Mouse (Mus musculus): ENCODE results near the gene Snx8.

Snx8 gene

DNA sequence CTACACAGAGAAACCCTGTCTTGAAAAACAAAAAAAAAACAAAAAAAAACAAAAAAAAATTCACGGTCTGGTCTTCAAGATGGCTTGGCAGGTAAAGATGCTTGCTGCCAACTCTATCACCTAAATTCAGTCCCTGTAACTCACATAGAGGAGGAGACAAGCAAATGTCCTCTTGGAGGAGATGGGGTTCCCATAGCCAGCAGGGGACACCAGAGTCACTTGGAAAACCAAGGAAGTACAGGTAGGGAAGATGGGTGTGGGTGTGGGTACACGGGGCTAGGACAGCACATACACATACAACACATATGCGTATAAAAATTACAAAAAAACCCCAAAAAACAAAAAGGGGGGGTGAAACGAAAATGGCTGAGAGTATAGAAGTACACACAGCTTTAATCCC lies 46.2 kb downstream of the Snx8 start:
- no peak for DNase-seq

DNA sequence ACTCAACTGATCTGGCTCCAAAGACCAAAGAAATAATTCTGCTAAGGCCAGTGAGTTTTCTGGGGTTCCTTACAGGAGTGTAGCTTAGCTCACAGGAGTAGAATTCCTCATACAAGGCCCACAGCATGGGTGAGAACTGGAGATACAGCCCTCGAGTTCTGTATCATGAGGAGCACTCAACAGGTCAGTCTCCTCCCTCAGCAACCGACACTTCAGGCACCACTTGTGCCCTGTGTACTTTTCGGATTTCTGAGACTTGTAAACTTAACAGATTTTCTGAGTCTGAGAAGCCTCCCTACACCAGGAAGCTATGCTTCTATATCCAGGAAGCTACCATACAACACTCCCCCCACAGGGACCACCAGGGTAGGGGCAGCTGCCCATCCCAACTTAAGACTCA lies 49.2 kb downstream of the Snx8 start:
- peak; percentile 52 to 69 for DNase-seq

DNA sequence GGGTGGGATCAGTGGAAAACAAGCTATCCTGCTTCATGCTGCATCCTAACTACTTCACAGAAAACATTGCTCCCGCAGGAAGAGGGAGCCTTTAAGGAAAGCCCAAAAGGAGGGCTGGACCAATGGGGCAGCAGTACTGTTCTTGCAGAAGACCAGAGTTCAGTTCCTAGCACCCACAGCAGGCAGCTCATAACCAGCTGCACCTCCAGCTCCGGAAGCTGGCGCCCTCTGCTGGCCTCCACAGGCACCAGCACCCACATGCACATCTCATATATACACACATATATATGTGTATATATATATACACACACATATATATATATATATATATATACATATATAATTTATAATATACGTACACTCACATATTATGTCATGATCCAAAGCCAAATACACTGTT lies 50.3 kb downstream of the Snx8 start:
- no peak for DNase-seq

DNA sequence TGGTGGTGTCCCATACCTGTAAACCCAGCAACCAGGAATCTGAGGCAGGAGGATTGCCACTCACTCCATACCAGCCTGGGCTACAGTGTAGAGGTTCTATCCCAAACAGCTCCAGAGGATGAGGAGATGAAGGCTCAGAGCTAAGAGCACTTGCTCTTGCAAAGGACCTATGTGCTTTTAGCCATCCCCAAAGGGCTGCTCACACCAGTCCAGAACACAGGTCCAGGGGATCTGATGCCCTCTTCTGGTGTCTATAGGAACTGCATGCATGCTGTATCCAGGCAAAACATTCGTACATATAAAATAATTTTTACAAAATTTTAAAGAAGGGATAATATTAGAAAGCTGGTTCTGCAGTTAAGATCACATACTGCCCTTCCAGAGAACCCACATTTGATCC lies 52.4 kb downstream of the Snx8 start:
- peak in 1 of 2 experiments; percentile 32 for DNase-seq

DNA sequence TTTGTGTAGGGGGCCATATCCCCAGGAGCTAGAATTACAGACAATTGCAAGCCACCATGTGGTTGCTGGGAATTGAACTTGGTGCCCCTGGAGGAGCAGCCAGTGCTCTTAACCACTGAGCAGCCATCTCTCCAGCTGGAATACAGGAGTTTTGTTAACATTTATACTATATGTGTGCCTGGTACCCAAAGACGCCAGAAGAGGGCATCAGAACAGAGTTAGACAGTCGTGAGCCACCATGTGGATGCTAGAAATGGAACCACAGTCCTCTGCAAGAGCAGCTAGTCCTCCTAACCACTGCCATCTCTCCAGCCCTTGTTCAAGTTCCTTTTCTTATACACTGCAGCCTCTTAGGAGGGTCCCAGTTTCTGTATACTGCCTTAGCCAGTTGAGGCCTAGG lies 55.4 kb downstream of the Snx8 start:
- DNase-seq, result no peak

DNA sequence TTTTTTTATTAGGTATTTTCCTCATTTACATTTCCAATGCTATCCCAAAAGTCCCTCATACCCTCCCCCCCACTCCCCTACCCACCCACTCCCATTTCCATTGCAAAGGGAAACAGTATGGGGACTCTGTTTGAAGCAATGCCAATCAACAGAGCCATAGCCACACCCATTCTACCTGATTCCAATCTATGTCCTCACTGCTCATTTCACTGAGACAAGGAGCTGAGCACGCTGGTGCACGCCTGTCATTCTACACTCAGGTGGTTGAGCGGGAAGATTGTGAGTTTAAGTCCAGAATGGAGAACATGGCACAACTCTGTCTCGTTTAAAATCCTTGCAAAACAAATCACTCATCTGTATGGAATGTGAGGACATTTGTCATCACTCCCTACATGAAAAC lies 56.5 kb downstream of the Snx8 start:
- no peak for DNase-seq

DNA sequence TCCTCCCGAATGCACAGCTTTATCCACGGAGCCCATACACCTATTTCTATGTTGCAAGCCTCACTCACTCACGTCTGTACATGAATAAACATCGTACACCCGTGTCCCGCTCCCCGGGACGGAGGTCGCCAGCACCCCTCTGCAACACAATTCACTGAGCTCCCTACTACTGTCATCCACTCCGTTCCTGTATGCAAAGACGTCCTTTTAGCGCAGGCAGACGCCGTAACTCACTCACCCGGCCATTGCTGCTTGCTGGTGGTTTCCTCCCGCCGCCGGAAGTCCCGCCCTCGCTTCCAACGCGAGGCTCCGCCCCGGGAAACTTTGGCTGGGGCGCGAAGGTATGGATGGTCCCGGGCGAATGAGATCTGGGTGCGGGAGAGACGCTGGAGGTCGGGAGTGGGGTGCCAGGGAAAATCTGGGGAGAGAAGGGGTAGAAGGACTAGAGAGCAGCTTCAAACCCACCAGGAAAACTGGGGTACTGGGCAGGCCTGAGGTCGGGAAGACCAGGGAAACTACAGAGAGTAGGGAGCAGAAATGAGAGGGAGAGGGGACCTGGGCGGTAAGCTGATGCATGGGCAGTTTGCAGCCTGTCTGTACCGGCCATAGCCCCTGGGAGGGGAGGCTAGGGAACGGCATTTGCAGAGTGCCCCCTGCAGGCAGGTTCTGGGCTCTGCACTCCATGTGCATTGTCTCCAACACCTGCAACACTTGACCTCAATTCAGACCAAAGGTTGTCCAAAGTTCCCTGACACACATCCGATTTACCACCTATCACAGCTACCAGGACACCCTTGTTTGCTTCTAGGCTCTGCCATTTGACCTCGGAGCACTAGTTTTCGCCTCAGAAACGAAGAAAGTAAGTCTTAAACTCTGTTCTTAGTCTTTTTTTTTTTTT lies 57.2 kb downstream of the Snx8 start, which contains the start of gene Mrm2:
TSS of gene Mrm2 (minus strand) at position 284 of the 898 bp plus-strand sequence.
- peak; percentile 84 to 86 for DNase-seq

DNA sequence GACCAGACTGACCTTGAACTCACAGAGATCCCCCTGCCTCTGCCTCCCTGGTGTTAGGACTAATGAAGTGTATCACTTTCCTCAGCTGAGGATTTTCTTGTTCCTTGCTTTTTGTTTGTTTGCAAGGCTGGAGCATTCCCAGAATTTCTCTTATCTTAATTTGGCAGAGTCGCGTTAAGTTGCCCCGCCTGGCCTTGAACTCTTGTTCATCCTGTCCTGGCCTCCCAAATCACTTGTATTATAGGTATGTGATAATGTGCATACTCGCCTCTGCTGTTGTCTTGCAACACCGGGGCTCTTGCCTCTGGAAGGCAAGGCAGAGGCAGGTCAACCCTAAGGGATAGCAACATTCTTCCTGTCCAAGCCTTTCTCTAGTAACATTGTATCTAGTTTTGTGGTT lies 65.0 kb downstream of the Snx8 start:
- DNase-seq, result no peak

DNA sequence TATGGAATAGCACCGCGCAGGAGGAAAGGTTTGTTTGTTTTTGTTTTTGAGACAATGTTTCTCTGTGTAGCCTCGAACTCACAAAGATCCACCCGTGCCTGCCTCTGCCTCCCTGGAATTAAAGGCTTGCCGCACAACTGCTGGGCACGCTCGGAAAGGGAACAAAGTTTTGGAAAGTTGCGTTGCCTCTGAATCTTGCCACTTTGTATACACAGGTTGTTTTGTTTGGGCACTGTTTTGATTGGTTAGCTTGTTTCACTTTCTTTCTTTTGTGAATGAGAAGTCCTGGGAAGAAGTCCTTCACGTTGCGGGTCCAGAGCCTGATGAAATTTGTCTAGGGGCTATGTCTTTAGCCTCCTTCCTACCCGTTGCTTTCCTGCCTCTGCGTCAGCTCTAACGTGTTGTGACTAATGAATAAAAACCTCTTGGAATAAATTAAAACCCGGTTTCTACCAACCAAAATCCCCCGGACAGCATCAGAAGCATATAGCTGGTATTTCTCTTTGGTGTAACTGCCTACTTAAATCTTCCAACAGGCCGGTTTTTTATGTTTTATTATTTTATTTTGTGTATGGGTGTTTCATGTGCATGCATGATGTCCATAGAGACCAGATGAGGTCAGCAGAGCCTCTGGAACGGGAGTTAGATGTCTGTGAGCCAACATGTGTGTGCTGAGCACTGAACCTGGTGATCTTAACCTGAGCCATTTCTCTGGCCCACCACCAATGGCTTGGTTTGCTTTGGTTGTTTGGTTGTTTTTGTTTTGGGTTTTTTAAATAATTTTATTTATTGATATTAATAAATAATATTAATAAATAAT lies 67.1 kb downstream of the Snx8 start:
- DNase-seq, result no peak

DNA sequence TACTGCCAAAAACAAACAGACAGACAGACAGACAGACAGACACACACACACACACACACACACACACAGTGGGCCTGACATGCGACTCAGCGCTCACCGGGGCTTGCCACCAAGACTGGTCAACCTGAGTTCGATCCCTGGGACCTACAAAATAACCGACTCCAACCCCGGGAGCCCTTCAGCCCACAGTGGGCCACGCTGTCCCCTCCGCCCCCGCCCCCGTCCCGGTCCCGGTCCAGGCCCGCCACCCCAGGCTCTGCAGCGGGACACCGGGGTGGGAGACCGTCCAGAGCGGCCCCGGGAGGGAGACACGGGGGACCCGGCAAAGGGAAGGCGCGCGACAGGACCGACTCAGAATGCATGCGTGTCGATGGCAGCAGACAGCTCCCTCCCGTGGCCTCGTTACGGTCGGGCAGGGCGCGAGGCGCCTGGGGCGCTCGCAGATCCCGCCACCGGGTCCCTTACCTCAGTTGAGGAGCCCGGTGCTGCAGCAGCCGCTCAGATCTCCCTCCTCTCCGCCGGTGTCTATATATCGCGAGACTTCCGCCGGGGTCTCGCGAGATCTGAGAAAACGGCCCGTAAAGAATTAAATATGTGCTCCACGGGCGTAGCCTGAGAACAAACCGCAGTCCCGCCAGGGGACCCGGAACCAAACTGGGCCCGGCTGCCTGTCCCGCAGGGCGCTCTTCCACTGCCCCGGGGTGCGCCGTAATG lies 67.9 kb downstream of the Snx8 start, which contains the start of the genes Mad1l1 and Nudt1:
TSS of gene Mad1l1 (minus strand) at position 511 of the 714 bp plus-strand sequence.
TSS of gene Nudt1 (plus strand) at position 615 of the 714 bp plus-strand sequence.
- peak; percentile 96 to 97 for DNase-seq

DNA sequence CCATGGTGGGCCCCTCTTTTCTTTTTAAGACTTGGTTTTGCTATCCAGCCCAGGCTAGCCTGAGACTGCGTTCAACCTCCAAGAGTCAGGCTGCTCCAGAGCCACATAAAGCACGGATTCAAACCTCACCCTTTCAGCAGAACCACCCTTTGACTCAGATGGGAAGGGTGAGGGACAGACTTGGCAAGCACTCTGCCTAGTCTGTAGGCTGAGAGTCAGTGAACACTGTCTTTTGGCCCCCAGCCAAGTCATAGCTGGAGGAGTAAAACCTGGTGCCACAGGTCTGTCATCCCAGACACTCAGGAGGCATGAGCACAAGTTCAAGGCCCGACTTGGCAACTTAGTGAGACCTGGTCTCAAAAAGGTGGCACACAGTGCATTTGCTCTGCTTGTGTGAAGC lies 72.3 kb downstream of the Snx8 start:
- no peak for DNase-seq

DNA sequence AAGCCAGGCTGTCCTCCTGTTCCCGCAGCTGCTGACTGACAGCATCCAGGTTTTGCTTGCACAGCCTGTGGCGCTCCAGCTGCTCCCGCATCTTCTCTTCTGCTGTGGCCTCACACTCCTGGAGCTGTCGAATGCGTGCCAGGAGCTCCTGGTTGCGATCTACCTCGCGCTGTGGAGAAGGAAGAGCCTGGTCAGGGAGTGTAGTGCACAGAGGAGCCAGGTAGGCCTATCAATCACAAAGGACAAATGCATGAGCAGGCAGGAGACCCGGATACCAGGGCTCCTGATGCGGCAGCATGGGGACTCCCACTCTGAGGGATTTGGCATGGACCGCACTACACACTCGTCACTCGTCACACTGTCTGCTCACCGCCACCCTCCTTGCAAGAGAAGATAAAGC lies 81.5 kb downstream of the Snx8 start:
- DNase-seq, result no peak

DNA sequence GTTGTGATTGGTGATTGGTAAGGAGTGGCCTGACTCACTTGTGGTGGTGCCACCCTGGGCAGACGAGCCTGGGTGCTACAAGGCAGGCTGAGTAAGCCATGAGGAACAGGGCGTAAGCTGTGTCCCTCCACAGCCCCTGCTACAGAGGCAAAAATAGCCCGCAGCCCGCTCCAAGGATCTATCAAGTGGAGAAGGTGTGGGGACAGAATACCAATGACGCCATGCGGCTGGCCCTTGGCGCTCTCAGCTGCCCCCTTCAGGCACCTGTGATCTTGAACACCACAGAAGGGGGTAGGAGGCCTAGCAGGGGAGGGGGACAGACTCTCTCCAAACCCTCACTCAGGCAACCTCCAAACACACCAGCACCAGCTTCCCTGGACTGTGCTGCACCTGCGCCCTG lies 83.0 kb downstream of the Snx8 start:
- no peak for DNase-seq

DNA sequence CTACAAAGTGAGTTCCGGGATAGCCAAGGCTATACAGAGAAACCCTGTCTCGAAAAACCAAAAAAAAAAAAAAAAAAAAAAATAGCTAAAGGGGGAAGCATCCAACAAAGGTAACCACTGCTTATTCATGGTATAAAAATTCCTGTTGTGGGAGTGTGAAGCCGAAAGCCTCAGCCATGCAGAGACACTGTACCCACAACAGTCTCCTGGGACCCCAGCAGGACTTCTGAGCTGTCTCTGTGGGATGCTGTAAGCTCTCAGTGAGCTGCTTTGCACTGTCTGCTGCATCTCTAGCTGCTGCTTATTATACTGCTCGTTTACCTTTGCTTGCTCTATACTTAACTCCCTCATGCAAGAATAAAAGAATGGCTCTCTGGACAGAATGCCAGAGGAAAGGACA lies 90.8 kb downstream of the Snx8 start:
- no peak for DNase-seq

DNA sequence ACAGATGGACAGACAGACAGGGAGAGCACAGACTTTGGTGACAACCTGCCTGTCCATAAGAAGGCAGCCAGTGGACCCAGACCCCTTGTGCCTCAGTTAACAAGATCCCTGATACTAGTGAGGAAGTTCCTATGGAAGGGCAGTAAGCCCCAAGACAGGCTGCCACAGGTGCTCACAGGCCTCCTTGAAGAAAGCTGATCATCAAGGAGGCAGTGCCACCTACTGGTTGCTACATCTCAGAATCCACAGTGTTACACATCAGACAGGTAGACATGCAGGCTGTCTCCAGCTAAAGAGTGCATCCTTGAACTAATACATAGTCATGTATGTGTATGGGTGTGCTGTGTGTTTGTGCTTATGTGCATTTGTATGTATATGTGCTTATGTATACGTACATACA lies 96.9 kb downstream of the Snx8 start:
- peak; percentile 58 to 61 for DNase-seq
